Mouse (Mus musculus): Measurements from ENCODE around the gene Psmb8. TPM values are rescaled to one million over a fixed set of nuclear protein-coding genes. Genes with fewer than 3 reads are reported as not detected.
A peak's percentile ranks its signal among the peaks of the same experiment; 100 is the strongest.

Gene Psmb8
- total and polyA plus RNA-seq, 2 experiments from 2014 or later: 2.8 to 4.2 TPM

GRCm38 (mm10) chr17:34240916-34241315, 43.4 kb downstream of the Psmb8 start:
- Histone ChIP-seq H3K36me3 (ENCODE audit: insufficient read depth, low read length) (no peaks in the 10 kb centered on the region), H3K4me1 (ENCODE audit: insufficient read depth, low read length) (no peaks in the 10 kb centered on the region), H3K9me3 (ENCODE audit: low read length) (peaks cover 9% of the 10 kb centered on the region; the same call in 1 of the 2 replicates), H3K4me2 (ENCODE audit: low read depth, low read length, poor library complexity, severe bottlenecking) (no peak overlapping the region), H3K27me3 (ENCODE audit: insufficient read depth, low read length) (no peaks in the 10 kb centered on the region), H3K9ac (replicated peaks; ENCODE audit: low read length, poor library complexity, severe bottlenecking) (no peak overlapping the region), H3K4me3 (ENCODE audit: low read depth, low read length) (no peak overlapping the region), H3K27ac (ENCODE audit: low read depth, low read length) (no peak overlapping the region)
- ATAC-seq (ENCODE audit: low FRiP score) (no peak), DNase-seq (ENCODE audit: low spot score) (no peak)
- TF ChIP-seq CTCF (IDR thresholded peaks at IDR 0.05): no peak
- WGBS: 86% methylated on average over 6 of the region's 6 CpGs

GRCm38 (mm10) chr17:34244656-34245055, 47.1 kb downstream of the Psmb8 start:
- no peaks in the 10 kb centered on the region for H3K36me3 ChIP-seq (ENCODE audit: insufficient read depth, low read length)
- H3K4me3 ChIP-seq (ENCODE audit: low read depth, low read length): no peak overlapping the region
- no peak for ATAC-seq (ENCODE audit: low FRiP score)
- WGBS: 72% methylated on average over 4 of the region's 4 CpGs
- no peak overlapping the region for H3K27ac ChIP-seq (ENCODE audit: low read depth, low read length)
- H3K9me3 ChIP-seq (ENCODE audit: low read length): peaks cover 9% of the 10 kb centered on the region; the same call in 1 of the 2 replicates
- H3K9ac ChIP-seq (replicated peaks; ENCODE audit: low read length, poor library complexity, severe bottlenecking): no peak overlapping the region
- H3K27me3 ChIP-seq (ENCODE audit: insufficient read depth, low read length): no peaks in the 10 kb centered on the region
- no peak for TF ChIP-seq CTCF (IDR thresholded peaks at IDR 0.05)
- no peak for DNase-seq (ENCODE audit: low spot score)
- H3K4me2 ChIP-seq (ENCODE audit: low read depth, low read length, poor library complexity, severe bottlenecking): no peak overlapping the region
- H3K4me1 ChIP-seq (ENCODE audit: insufficient read depth, low read length): no peaks in the 10 kb centered on the region

GRCm38 (mm10) chr17:34247047-34247446, 49.5 kb downstream of the Psmb8 start:
- Histone ChIP-seq H3K36me3 (ENCODE audit: insufficient read depth, low read length) (no peaks in the 10 kb centered on the region), H3K4me3 (ENCODE audit: low read depth, low read length) (no peak overlapping the region), H3K27ac (ENCODE audit: low read depth, low read length) (no peak overlapping the region), H3K9me3 (ENCODE audit: low read length) (peaks cover under 1% of the 10 kb centered on the region; the same call in 1 of the 2 replicates), H3K4me1 (ENCODE audit: insufficient read depth, low read length) (no peaks in the 10 kb centered on the region), H3K27me3 (ENCODE audit: insufficient read depth, low read length) (no peaks in the 10 kb centered on the region), H3K9ac (replicated peaks; ENCODE audit: low read length, poor library complexity, severe bottlenecking) (no peak overlapping the region), H3K4me2 (ENCODE audit: low read depth, low read length, poor library complexity, severe bottlenecking) (no peak overlapping the region)
- ATAC-seq (ENCODE audit: low FRiP score) (no peak), DNase-seq (ENCODE audit: low spot score) (peak; percentile 45)
- TF ChIP-seq CTCF (IDR thresholded peaks at IDR 0.05): peak; percentile 70
- WGBS: 86% methylated on average over 3 of the region's 3 CpGs

- no peak overlapping the region for H3K4me3 ChIP-seq (ENCODE audit: low read depth, low read length)
- TF ChIP-seq CTCF (IDR thresholded peaks at IDR 0.05): peak; percentile 14; the same call in 1 of the 2 replicates
- H3K27ac ChIP-seq (ENCODE audit: low read depth, low read length): no peak overlapping the region
- ATAC-seq (ENCODE audit: low FRiP score) (no peak), DNase-seq (ENCODE audit: low spot score) (no peak)
- no peaks in the 10 kb centered on the region for H3K36me3 ChIP-seq (ENCODE audit: insufficient read depth, low read length)
- H3K27me3 ChIP-seq (ENCODE audit: insufficient read depth, low read length): no peaks in the 10 kb centered on the region
- H3K9me3 ChIP-seq (ENCODE audit: low read length): no peaks in the 10 kb centered on the region
- H3K4me2 ChIP-seq (ENCODE audit: low read depth, low read length, poor library complexity, severe bottlenecking): no peak overlapping the region
- H3K9ac ChIP-seq (replicated peaks; ENCODE audit: low read length, poor library complexity, severe bottlenecking): no peak overlapping the region
- WGBS: 63% methylated on average over 2 of the region's 2 CpGs
- H3K4me1 ChIP-seq (ENCODE audit: insufficient read depth, low read length): no peaks in the 10 kb centered on the region
Observed at GRCm38 (mm10) chr17:34248764-34249163, 51.2 kb downstream of the Psmb8 start.

- no peak for TF ChIP-seq CTCF (IDR thresholded peaks at IDR 0.05)
- ATAC-seq (ENCODE audit: low FRiP score) (no peak), DNase-seq (ENCODE audit: low spot score) (no peak)
- Histone ChIP-seq H3K4me1 (ENCODE audit: insufficient read depth, low read length) (no peaks in the 10 kb centered on the region), H3K9ac (replicated peaks; ENCODE audit: low read length, poor library complexity, severe bottlenecking) (no peak overlapping the region), H3K36me3 (ENCODE audit: insufficient read depth, low read length) (no peaks in the 10 kb centered on the region), H3K4me3 (ENCODE audit: low read depth, low read length) (no peak overlapping the region), H3K9me3 (ENCODE audit: low read length) (no peaks in the 10 kb centered on the region), H3K27me3 (ENCODE audit: insufficient read depth, low read length) (no peaks in the 10 kb centered on the region), H3K4me2 (ENCODE audit: low read depth, low read length, poor library complexity, severe bottlenecking) (no peak overlapping the region), H3K27ac (ENCODE audit: low read depth, low read length) (no peak overlapping the region)
- 54% methylated on average over 3 of the region's 3 CpGs for WGBS
Observed at GRCm38 (mm10) chr17:34249361-34249760, 51.8 kb downstream of the Psmb8 start.

GRCm38 (mm10) chr17:34249878-34250277, 52.4 kb downstream of the Psmb8 start:
- peak; percentile 89 for TF ChIP-seq CTCF (IDR thresholded peaks at IDR 0.05)
- no peak overlapping the region for H3K27ac ChIP-seq (ENCODE audit: low read depth, low read length)
- no peak overlapping the region for H3K4me2 ChIP-seq (ENCODE audit: low read depth, low read length, poor library complexity, severe bottlenecking)
- 17% methylated on average over 4 of the region's 4 CpGs for WGBS
- DNase-seq (ENCODE audit: low spot score) (peak; percentile 86), ATAC-seq (ENCODE audit: low FRiP score) (no peak)
- no peaks in the 10 kb centered on the region for H3K27me3 ChIP-seq (ENCODE audit: insufficient read depth, low read length)
- no peaks in the 10 kb centered on the region for H3K4me1 ChIP-seq (ENCODE audit: insufficient read depth, low read length)
- H3K9me3 ChIP-seq (ENCODE audit: low read length): no peaks in the 10 kb centered on the region
- H3K4me3 ChIP-seq (ENCODE audit: low read depth, low read length): no peak overlapping the region
- H3K36me3 ChIP-seq (ENCODE audit: insufficient read depth, low read length): no peaks in the 10 kb centered on the region
- H3K9ac ChIP-seq (replicated peaks; ENCODE audit: low read length, poor library complexity, severe bottlenecking): no peak overlapping the region

Other genes starting within 250 kb of the Psmb8 start
- 8.6 and 14.1 TPM in 2 replicates for gene B3galt4, start 246.2 kb upstream of the Psmb8 start, total RNA-seq (2014; rRNA removed)
- 11.1 and 14.0 TPM in 2 replicates for gene B3galt4, start 246.2 kb upstream of the Psmb8 start, polyA plus RNA-seq (2015; fragmentation: Nextera tagmentation; extraction: Ambion mirVana)
- 39.5 and 46.1 TPM in 2 replicates for gene Vps52, start 241.9 kb upstream of the Psmb8 start, total RNA-seq (2014; rRNA removed)
- 65.8 and 68.6 TPM in 2 replicates for gene Vps52, start 241.9 kb upstream of the Psmb8 start, polyA plus RNA-seq (2015; fragmentation: Nextera tagmentation; extraction: Ambion mirVana)
- 742 and 975 TPM in 2 replicates for gene Rps18, start 241.7 kb upstream of the Psmb8 start, total RNA-seq (2014; rRNA removed)
- gene Rps18, start 241.7 kb upstream of the Psmb8 start, polyA plus RNA-seq (2015; fragmentation: Nextera tagmentation; extraction: Ambion mirVana): 751 and 769 TPM in 2 replicates
- 19.0 and 21.2 TPM in 2 replicates for gene H2-K1, start 197.4 kb upstream of the Psmb8 start, total RNA-seq (2014; rRNA removed)
- gene H2-K1, start 197.4 kb upstream of the Psmb8 start, polyA plus RNA-seq (2015; fragmentation: Nextera tagmentation; extraction: Ambion mirVana): 17.0 and 22.2 TPM in 2 replicates
- gene Ring1, start 173.0 kb upstream of the Psmb8 start, total RNA-seq (2014; rRNA removed): 19.5 and 23.4 TPM in 2 replicates
- gene Ring1, start 173.0 kb upstream of the Psmb8 start, polyA plus RNA-seq (2015; fragmentation: Nextera tagmentation; extraction: Ambion mirVana): 17.3 and 19.5 TPM in 2 replicates
- gene H2-Ke6, start 169.7 kb upstream of the Psmb8 start, total RNA-seq (2014; rRNA removed): 58.4 and 67.6 TPM in 2 replicates
- 53.6 and 54.7 TPM in 2 replicates for gene H2-Ke6, start 169.7 kb upstream of the Psmb8 start, polyA plus RNA-seq (2015; fragmentation: Nextera tagmentation; extraction: Ambion mirVana)
- gene Slc39a7, start 166.0 kb upstream of the Psmb8 start, total RNA-seq (2014; rRNA removed): 170 and 229 TPM in 2 replicates
- 152 and 156 TPM in 2 replicates for gene Slc39a7, start 166.0 kb upstream of the Psmb8 start, polyA plus RNA-seq (2015; fragmentation: Nextera tagmentation; extraction: Ambion mirVana)
- 53.6 and 61.2 TPM in 2 replicates for gene Rxrb, start 165.9 kb upstream of the Psmb8 start, total RNA-seq (2014; rRNA removed)
- gene Rxrb, start 165.9 kb upstream of the Psmb8 start, polyA plus RNA-seq (2015; fragmentation: Nextera tagmentation; extraction: Ambion mirVana): 52.7 and 53.7 TPM in 2 replicates
- 17.9 and 24.3 TPM in 2 replicates for gene Col11a2, start 158.3 kb upstream of the Psmb8 start, total RNA-seq (2014; rRNA removed)
- gene Col11a2, start 158.3 kb upstream of the Psmb8 start, polyA plus RNA-seq (2015; fragmentation: Nextera tagmentation; extraction: Ambion mirVana): 4.1 and 4.6 TPM in 2 replicates
- gene H2-Oa, start 105.4 kb upstream of the Psmb8 start, total RNA-seq (2014; rRNA removed): not detected in 2 replicates
- gene H2-Oa, start 105.4 kb upstream of the Psmb8 start, polyA plus RNA-seq (2015; fragmentation: Nextera tagmentation; extraction: Ambion mirVana): 0.23 TPM in 1 of 2 replicates, not detected in the other
- 23.8 and 39.0 TPM in 2 replicates for gene H2-DMa, start 78.2 kb upstream of the Psmb8 start, total RNA-seq (2014; rRNA removed)
- 24.8 and 26.1 TPM in 2 replicates for gene H2-DMa, start 78.2 kb upstream of the Psmb8 start, polyA plus RNA-seq (2015; fragmentation: Nextera tagmentation; extraction: Ambion mirVana)
- gene Brd2, start 75.1 kb upstream of the Psmb8 start, total RNA-seq (2014; rRNA removed): 219 and 233 TPM in 2 replicates
- gene Brd2, start 75.1 kb upstream of the Psmb8 start, polyA plus RNA-seq (2015; fragmentation: Nextera tagmentation; extraction: Ambion mirVana): 107 and 124 TPM in 2 replicates
- 0.16 and 0.47 TPM in 2 replicates for gene H2-DMb2, start 54.4 kb upstream of the Psmb8 start, total RNA-seq (2014; rRNA removed)
- 1.4 and 1.6 TPM in 2 replicates for gene H2-DMb2, start 54.4 kb upstream of the Psmb8 start, polyA plus RNA-seq (2015; fragmentation: Nextera tagmentation; extraction: Ambion mirVana)
- gene H2-DMb1, start 44.6 kb upstream of the Psmb8 start, total RNA-seq (2014; rRNA removed): 0.47 and 4.7 TPM in 2 replicates
- 1.6 and 2.3 TPM in 2 replicates for gene H2-DMb1, start 44.6 kb upstream of the Psmb8 start, polyA plus RNA-seq (2015; fragmentation: Nextera tagmentation; extraction: Ambion mirVana)
- gene Tap1, start 10.2 kb upstream of the Psmb8 start, total RNA-seq (2014; rRNA removed): 7.1 and 16.5 TPM in 2 replicates
- 7.7 and 8.3 TPM in 2 replicates for gene Tap1, start 10.2 kb upstream of the Psmb8 start, polyA plus RNA-seq (2015; fragmentation: Nextera tagmentation; extraction: Ambion mirVana)
- gene Psmb9, start 10.0 kb upstream of the Psmb8 start, total RNA-seq (2014; rRNA removed): 0.99 and 1.1 TPM in 2 replicates
- 2.0 and 3.3 TPM in 2 replicates for gene Psmb9, start 10.0 kb upstream of the Psmb8 start, polyA plus RNA-seq (2015; fragmentation: Nextera tagmentation; extraction: Ambion mirVana)
- 1.8 and 2.0 TPM in 2 replicates for gene Tap2, start 5.8 kb downstream of the Psmb8 start, total RNA-seq (2014; rRNA removed)
- 2.9 and 4.2 TPM in 2 replicates for gene Tap2, start 5.8 kb downstream of the Psmb8 start, polyA plus RNA-seq (2015; fragmentation: Nextera tagmentation; extraction: Ambion mirVana)
- 1.1 and 1.2 TPM in 2 replicates for gene H2-Ob, start 41.2 kb downstream of the Psmb8 start, total RNA-seq (2014; rRNA removed)
- 0.31 and 0.55 TPM in 2 replicates for gene H2-Ob, start 41.2 kb downstream of the Psmb8 start, polyA plus RNA-seq (2015; fragmentation: Nextera tagmentation; extraction: Ambion mirVana)
- gene H2-Ab1, start 60.0 kb downstream of the Psmb8 start, total RNA-seq (2014; rRNA removed): 0.57 and 1.4 TPM in 2 replicates
- gene H2-Ab1, start 60.0 kb downstream of the Psmb8 start, polyA plus RNA-seq (2015; fragmentation: Nextera tagmentation; extraction: Ambion mirVana): 1.5 and 2.7 TPM in 2 replicates
- 0.66 TPM in 1 of 2 replicates, not detected in the other for gene H2-Aa, start 90.1 kb downstream of the Psmb8 start, total RNA-seq (2014; rRNA removed)
- gene H2-Aa, start 90.1 kb downstream of the Psmb8 start, polyA plus RNA-seq (2015; fragmentation: Nextera tagmentation; extraction: Ambion mirVana): 0.29 and 0.81 TPM in 2 replicates
- gene H2-Eb1, start 108.1 kb downstream of the Psmb8 start, total RNA-seq (2014; rRNA removed): 0.88 and 1.7 TPM in 2 replicates
- 5.0 and 5.2 TPM in 2 replicates for gene H2-Eb1, start 108.1 kb downstream of the Psmb8 start, polyA plus RNA-seq (2015; fragmentation: Nextera tagmentation; extraction: Ambion mirVana)
- gene H2-Eb2, start 127.9 kb downstream of the Psmb8 start, total RNA-seq (2014; rRNA removed): 0.22 and 0.33 TPM in 2 replicates
- 0.06 and 0.09 TPM in 2 replicates for gene H2-Eb2, start 127.9 kb downstream of the Psmb8 start, polyA plus RNA-seq (2015; fragmentation: Nextera tagmentation; extraction: Ambion mirVana)
- gene Btnl2, start 157.1 kb downstream of the Psmb8 start, total RNA-seq (2014; rRNA removed): not detected in 2 replicates
- gene Btnl2, start 157.1 kb downstream of the Psmb8 start, polyA plus RNA-seq (2015; fragmentation: Nextera tagmentation; extraction: Ambion mirVana): not detected in 2 replicates
- gene Btnl1, start 179.4 kb downstream of the Psmb8 start, total RNA-seq (2014; rRNA removed): not detected in 2 replicates
- not detected in 2 replicates for gene Btnl1, start 179.4 kb downstream of the Psmb8 start, polyA plus RNA-seq (2015; fragmentation: Nextera tagmentation; extraction: Ambion mirVana)
- 2.0 and 9.2 TPM in 2 replicates for gene BC051142, start 201.1 kb downstream of the Psmb8 start, total RNA-seq (2014; rRNA removed)
- 6.7 and 7.8 TPM in 2 replicates for gene BC051142, start 201.1 kb downstream of the Psmb8 start, polyA plus RNA-seq (2015; fragmentation: Nextera tagmentation; extraction: Ambion mirVana)